Mouse (Mus musculus) c-Kit-positive CD71-positive TER-119-negative erythroid progenitor cells, embryonic 14.5 days (primary cell): ENCODE results near the gene Trappc5.

ENCODE experiments used
- DNase-seq: peaks from one replicate; pipeline ENCODE4 v3.0.0-alpha.2; 2013; ENCODE audit warnings: low read depth

Gene Trappc5

GRCm38 (mm10) chr8:3676131-3676992 is at the start of gene Trappc5:
Gene Trappc5, plus strand, starts transcription at chr8:3676299.
- peak; percentile 83 for DNase-seq

GRCm38 (mm10) chr8:3626971-3627370 is 49.1 kb upstream of the Trappc5 start:
- DNase-seq = no peak

GRCm38 (mm10) chr8:3628014-3628413 is 48.1 kb upstream of the Trappc5 start:
- no peak for DNase-seq

- DNase-seq = peak; percentile 72
These were observed 45.2 kb upstream of the Trappc5 start, which contains the start of gene Stxbp2 for GRCm38 (mm10) chr8:3630647-3631477. Gene Stxbp2, plus strand, starts transcription at chr8:3630955.

- DNase-seq = no peak
These were observed 44.6 kb upstream of the Trappc5 start for GRCm38 (mm10) chr8:3631478-3631875.

GRCm38 (mm10) chr8:3645804-3646203 is 30.3 kb upstream of the Trappc5 start:
- DNase-seq = peak; percentile 72

GRCm38 (mm10) chr8:3646824-3647531 is 29.1 kb upstream of the Trappc5 start:
- no peak for DNase-seq

- DNase-seq = no peak
These were observed 28.5 kb upstream of the Trappc5 start for GRCm38 (mm10) chr8:3647561-3647960.

- no peak for DNase-seq
These were observed 27.8 kb upstream of the Trappc5 start for GRCm38 (mm10) chr8:3648268-3648667.

- DNase-seq = no peak
These were observed 27.1 kb upstream of the Trappc5 start for GRCm38 (mm10) chr8:3648990-3649389.

- no peak for DNase-seq
These were observed 23.3 kb upstream of the Trappc5 start for GRCm38 (mm10) chr8:3652845-3653244.

GRCm38 (mm10) chr8:3654726-3655508 is 21.2 kb upstream of the Trappc5 start:
- no peak for DNase-seq

- no peak for DNase-seq
These were observed 20.6 kb upstream of the Trappc5 start, which contains the start of gene Retn for GRCm38 (mm10) chr8:3655526-3655925. Gene Retn, plus strand, starts transcription at chr8:3655770.

GRCm38 (mm10) chr8:3656725-3657381 is 19.2 kb upstream of the Trappc5 start:
- no peak for DNase-seq

- no peak for DNase-seq
These were observed 15.2 kb upstream of the Trappc5 start for GRCm38 (mm10) chr8:3660889-3661288.

- DNase-seq = no peak
These were observed 11.7 kb upstream of the Trappc5 start for GRCm38 (mm10) chr8:3664405-3664804.

GRCm38 (mm10) chr8:3665507-3665906 is 10.6 kb upstream of the Trappc5 start, which contains the start of gene Mcemp1:
Gene Mcemp1, plus strand, starts transcription at chr8:3665754.
- no peak for DNase-seq

- DNase-seq = no peak
These were observed 5.7 kb upstream of the Trappc5 start for GRCm38 (mm10) chr8:3670388-3670787.

- DNase-seq = peak; percentile 61
These were observed 4.1 kb upstream of the Trappc5 start, which contains the start of gene Fcor for GRCm38 (mm10) chr8:3671980-3672491. Gene Fcor, minus strand, starts transcription at chr8:3672362.

- no peak for DNase-seq
These were observed 1.4 kb upstream of the Trappc5 start for GRCm38 (mm10) chr8:3674671-3675070.
